Mouse (Mus musculus): ENCODE measurements around the gene Wnt10b.
"Not testable (repeated sequence)": the region's sequence is repeated elsewhere in the genome, so short reads cannot be mapped to it uniquely, and the experiment has no call there.

The Wnt10b gene

DNA sequence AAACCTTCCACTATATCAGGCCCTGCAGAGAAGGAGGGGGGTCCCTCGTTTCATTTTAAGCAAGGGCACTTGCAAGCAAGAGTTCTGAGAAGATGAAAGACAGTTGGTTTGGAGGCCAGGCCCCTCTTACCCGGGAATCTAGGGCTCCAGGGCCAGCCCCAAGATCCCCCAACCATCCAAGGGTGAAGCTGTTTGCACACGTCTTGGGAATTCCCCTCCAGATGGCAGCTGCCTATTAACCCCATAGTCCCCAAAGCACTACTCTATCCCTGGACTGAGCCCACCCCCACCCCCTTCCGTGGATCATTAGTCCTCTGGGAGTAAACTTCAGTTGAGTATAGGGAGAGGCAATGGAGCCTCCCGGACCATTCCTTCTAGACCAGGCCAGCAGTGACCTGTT lies 2.4 kb downstream of the Wnt10b start:
- no peak for DNase-seq (ENCODE audit: extremely low spot score, low read depth, low spot score)

DNA sequence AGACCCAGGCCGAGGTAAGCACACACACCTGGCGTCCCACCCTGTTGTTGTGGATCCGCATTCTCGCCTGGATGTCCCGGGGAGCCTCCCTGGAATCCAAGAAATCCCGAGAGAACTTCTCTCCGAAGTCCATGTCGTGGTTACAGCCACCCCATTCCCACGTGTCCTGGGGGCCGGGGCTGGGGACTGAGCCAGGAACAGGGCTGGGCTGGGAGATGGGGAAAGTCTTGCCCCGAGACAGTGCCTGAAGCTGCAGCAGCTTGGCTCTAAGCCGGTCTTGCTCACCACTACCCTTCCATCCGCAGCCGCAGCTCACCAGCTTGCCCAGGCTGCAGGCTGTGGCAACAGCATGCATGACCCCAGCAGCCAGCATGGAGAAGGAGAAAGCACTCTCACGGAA lies 3.9 kb downstream of the Wnt10b start:
- no peak for DNase-seq (ENCODE audit: extremely low spot score, low read depth, low spot score)

DNA sequence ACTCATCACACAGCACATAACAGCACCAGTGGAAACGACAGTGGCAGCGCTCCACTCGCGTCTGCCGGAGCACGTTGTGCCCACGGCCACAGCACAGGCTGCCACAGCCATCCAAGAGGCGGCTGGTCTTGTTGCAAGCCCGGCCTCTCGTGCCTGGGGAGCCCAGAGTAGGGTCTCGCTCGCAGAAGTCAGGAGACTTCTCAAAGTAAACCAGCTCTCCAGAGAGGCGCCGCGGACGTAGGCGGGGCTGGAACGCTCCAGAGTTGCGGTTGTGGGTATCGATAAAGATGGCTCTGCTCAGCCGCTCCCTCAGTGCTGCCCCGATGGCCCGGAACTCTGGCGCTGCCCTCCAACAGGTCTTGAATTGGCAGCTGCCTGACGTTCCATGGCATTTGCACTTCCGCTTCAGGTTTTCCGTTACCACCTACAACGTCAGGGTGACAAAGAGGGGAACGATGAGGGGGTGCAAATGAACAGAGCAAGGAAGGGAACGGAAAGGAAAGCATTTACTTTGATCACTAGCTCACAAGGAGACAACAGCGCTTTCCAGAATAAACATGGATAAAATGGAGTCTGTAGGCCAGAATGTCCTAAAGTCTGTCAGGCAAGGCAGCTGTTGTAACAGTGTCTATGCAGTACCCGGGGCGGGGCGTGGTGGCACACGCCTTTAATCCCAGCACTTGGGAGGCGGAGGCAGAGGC lies 5.3 kb downstream of the Wnt10b start:
- DNase-seq (ENCODE audit: extremely low spot score, low read depth, low spot score) = no peak

DNA sequence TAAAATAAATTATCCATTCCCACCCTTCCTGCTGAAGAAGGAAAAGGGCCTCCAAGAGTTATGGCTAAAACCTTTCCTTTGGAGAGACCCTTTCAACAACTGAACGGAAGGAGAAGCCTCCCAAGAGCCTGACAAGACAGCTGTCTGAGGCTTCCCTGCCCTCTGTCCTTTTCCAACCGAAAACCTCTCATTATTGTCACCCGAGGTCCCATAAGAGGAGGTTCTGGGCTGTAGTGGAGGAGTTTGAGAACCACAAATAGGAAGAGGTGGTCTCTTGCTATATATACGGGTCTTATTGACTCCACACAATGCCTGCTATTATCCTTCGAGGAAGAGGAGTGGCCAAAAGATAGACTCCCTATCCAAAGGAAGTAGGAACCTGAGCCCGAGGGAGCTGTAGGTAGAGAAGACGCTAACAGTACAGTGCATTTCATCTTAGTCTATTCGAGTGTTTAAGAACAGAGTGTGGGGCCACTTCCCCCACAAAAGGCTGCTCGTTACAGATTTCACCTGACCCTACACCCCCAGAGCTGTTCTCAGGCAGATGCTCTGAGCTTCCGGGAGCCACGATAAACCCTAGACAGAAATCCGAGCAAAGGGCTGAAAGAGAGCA lies 6.0 kb downstream of the Wnt10b start:
- DNase-seq (ENCODE audit: extremely low spot score, low read depth, low spot score) = no peak

DNA sequence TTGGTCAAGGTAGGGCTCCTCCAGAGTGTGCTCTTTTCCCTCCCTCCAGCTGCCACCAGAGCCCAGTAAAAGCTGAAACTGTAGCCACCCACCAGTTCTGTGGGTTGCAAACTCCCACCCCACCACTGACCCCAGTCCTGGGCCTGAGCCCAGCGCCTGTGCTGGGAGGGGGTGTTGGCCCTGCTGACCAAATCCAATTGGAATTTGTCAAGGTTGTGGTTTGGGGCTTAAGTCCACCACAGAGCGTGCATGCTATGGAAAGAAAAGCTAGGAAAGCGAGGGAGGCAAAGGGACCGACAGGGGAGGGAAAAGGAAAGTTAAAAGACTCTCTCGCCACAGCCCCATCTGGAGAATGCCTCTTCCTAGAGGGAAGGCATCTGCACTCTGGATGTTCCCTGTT lies 9.7 kb downstream of the Wnt10b start:
- no peak for DNase-seq (ENCODE audit: extremely low spot score, low read depth, low spot score)

DNA sequence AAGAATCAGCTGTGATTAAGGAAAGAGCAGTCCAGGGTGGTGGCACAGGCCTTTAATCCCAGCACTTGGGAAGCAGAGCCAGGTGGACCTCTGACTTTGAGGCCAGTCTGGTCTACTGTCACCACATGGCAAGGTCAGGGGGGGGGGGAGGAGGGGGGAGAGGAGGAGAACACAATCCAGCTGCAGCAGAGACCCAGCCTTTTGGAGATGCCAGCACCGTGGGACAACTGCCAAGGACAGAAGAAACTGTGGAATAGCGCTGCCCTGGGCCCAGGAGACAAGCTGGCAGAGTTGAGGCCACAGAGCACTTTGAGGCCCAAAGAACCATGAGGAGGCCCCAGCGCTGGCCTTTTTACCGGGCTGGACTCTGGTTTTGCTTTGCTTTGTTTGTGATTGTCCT lies 12.0 kb downstream of the Wnt10b start:
- no peak for DNase-seq (ENCODE audit: extremely low spot score, low read depth, low spot score)

DNA sequence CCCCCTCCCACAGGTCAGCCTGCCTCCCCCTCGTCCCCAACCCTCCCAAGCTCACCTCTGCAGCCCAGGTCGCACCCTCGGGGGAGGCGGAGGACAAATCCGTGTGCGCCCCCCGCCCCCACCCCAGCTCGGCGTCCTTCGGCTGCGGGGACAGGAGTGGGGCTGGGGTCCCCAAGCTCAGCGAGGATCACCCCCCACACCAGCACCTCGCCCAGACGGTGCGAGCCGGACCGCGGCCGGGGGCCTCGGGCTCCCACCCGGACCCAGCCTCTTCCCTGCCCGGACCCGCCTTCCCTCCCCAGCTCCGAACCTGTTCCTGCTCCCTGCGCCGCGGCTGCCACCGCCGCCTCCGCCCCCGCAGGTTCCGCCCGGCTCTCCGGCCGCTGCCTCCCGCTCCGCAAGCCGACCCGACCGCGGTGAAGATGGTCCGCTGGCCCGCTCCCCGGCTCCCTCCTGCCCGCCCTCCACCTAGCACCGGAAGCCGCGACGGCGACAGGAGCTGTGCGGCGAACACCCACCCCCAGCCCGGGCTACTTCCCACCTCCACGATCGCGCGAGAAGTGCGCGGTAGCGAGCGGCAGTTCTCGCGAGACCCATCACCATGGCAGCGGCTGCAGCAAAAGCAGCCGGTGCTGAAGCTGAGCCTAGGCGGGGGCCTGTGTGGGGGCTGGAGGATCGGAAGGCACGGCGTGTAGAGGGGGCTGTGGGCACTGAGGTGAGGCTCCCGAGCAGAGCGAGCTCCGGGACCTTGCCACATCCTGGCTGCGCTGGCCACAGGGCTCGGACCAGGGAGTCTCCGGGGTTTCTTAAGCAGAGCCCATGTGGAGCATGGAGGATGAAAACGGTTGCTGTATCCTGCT lies 15.1 kb downstream of the Wnt10b start, which contains the start of gene Arf3:
Gene Arf3 (minus strand): TSS at position 545 of the 860 bp plus-strand sequence.
- DNase-seq (ENCODE audit: extremely low spot score, low read depth, low spot score) = peak; percentile 82

DNA sequence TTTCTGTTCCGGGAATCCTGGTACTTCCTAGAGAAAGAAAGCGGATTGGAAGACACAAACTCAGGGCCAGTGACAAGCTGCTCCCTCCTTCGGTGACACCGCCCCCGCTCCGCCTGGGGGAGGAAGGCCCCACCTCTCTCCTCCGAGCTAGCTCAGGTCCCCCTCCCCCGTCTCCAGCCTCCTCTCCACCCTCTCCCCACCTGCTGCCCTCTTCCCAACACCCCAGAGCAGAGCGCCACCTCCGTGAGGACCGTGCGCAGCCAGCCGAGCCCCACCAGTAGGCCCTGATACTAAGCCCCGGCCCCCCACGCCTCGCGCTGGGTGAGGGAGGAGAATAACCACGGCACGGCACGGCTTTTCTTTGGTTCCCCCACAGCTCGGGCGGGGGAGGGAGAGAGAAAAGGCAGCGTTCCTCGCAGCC lies 15.7 kb downstream of the Wnt10b start:
- DNase-seq (ENCODE audit: extremely low spot score, low read depth, low spot score) = no peak

DNA sequence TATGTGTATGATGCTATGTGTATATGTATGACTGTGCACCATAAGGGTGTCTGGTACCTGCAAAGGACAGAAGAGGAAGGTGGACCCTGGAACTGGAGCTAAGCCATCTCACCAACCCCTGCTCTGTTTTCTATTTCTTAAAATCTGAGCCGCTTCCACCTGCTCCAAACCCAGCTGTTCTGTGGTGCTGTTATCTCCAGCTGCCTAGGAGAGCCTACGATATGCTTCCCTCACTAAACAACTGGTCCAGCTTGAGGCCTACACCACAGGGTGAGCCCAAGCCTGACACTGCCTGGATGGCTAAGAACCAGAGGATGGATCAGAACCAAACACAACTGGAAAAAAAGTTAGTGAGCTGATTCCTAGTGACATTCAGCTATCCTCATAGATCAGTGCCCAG lies 23.8 kb downstream of the Wnt10b start:
- no peak for DNase-seq (ENCODE audit: extremely low spot score, low read depth, low spot score)

DNA sequence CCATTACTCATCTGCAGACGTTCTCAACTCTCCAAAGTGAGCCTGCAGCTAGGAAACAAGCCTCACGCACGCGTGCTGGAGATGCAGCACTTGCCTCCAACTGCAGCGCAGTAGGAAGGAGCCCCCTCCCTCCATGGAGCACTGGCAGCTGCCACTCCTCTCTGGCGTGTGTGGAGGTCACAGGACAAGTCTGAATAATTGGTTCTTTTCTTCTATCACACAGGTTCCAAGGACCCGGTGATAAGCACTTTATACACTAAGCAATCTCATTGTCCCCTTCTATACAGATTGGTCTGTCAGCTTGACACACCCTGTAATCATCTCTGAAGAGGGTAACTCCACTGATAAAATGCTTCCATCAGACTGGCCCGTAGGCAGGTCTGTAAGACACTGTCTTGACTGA lies 24.9 kb downstream of the Wnt10b start:
- DNase-seq (ENCODE audit: extremely low spot score, low read depth, low spot score) = no peak

DNA sequence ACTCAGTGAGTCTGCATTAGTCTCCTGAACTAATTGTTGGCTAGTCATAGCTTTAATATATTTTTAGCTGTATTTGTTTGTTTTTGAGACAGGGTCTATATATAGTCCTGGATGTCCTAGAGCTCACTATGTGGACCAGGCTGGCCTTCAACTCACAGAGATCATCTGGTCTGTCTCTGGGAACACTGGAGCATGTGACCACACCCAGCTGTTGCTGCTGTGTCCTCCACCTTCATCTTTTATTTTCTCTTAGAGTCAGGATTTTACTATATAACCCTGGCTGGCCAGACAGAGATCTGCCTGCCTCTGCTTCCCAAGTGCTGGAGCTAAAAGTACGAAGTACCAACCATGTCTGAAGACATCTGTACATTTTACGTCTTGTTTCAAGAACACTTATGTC lies 28.9 kb downstream of the Wnt10b start:
- DNase-seq (ENCODE audit: extremely low spot score, low read depth, low spot score) = no peak

DNA sequence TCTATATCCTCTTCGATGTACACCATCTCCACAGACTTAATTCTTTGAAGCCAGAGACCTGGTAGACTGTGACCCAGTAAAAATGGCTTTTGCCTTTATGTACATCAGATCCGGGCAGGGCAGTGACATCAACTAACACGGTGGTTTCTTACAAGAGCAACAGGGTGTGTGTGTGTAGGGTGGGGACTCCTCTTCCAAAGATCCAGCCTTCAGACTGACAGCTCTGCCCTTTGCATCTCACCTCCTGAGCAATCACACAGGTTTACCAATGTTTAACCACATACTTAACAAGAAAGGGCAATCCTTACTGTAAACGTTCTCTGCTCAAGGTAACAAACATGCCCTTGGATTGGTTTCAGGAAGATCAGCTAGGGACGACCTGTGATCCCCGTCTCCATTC lies 30.7 kb downstream of the Wnt10b start:
- DNase-seq (ENCODE audit: extremely low spot score, low read depth, low spot score) = no peak

DNA sequence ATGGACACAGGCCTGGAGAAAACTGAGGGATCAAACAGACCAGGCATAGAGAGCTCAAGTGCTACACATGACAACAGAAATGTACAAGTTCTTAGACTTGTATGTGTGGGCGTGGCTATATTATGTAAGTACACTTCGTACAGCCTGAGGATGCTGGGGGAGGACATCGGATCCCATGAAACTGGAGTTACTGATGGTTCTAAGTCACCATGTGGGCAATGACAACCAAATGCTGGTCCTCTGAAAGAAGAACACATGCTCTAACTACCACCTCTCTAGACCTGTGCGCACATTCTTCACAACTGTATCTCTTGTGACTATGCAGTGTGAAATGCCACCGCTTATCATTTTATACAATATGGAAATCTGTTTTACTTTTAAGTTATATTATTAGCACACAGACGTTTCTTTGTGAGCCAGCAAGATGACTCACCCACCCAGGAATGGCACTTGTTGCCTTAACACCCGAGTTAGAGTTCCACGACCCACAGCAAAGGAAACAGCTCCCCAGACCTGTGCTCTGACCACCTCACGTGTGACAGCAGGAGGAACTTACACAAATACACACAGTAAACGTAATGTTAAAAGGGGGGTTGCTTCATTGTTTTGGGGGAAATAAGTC lies 31.5 kb downstream of the Wnt10b start:
- DNase-seq (ENCODE audit: extremely low spot score, low read depth, low spot score) = no peak

DNA sequence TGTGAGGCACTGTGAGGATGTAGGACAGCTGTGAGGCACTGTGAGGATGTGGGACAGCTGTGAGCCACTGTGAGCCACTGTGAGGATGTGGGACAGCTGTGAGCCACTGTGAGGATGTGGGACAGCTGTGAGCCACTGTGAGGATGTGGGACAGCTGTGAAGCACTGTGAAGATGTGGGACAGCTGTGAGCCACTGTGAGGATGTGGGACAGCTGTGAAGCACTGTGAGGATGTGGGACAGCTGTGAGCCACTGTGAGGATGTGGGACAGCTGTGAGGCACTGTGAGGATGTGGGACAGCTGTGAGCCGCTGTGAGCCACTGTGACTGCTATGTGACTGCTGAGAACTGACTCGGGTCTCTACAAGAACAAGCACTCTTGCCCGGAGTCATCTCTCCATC lies 34.1 kb downstream of the Wnt10b start:
- not testable (repeated sequence) for DNase-seq (ENCODE audit: extremely low spot score, low read depth, low spot score)

DNA sequence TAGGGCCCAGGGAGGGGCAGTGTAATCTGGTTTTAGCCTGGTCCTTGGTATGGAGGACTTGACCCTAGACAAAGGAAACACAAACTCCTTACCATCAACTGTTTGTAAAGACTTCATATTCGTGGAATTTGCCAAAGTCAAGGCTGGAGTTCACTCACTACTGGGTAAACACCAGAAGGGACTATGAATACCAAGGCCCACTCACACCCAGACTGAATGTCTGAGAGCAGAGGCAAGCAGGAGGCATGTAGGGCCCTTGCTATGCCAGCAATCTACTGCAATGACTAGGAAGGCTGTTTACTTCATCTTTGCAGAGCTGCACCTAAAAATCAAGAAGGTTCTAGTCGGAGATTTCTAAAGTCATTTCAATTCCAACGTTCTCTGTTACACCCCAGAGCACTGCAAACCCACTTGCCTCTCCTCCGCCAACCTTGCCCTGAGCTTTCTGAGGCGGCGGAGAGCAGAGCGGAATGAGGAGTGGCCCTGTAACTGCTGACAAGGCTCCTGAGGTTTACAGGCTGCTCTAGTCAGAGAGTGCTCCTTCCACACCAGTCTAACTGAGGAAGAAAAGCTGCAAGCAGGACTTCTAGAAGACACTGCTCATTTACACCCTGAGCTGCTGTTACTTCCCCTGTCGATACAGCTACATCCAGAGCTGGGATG lies 35.1 kb downstream of the Wnt10b start:
- no peak for DNase-seq (ENCODE audit: extremely low spot score, low read depth, low spot score)

DNA sequence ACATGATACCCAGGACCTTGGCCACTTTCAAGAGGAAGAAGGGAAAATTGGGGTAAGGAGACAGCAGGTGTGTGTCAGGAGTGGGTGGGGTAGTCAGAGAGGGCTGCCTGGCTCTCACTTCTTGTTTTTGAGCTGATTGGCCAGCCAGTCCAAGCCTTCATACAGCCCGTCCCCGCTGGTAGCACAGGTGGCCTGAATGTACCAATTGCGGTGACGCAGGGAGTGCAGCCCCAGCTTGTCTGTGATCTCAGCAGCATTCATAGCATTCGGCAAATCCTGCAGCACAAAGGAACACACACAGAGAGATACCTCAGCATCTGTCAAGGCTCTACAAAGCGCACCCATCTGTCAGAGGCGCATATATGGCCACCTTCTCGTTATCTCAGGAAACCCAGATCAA lies 37.7 kb downstream of the Wnt10b start:
- DNase-seq (ENCODE audit: extremely low spot score, low read depth, low spot score) = no peak

DNA sequence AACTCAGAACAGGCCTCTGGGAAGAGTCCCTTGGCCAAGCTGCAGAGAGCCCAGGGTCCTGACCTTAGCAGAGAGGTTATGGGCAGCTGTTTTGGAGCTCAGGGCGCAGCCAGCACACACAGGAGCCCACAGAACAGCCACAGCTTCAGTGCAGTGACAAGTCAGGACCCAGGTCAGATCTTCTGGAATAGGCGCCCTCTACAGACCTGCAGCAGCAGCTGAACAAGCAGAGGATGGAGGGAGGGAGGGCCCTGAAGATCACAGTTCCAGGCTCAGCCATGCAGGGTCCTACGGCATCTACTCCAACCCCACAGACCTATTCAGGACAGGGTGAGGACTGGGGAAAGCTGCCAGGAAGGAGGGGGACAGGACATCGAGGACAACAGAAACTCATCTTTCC lies 39.2 kb downstream of the Wnt10b start:
- no peak for DNase-seq (ENCODE audit: extremely low spot score, low read depth, low spot score)

DNA sequence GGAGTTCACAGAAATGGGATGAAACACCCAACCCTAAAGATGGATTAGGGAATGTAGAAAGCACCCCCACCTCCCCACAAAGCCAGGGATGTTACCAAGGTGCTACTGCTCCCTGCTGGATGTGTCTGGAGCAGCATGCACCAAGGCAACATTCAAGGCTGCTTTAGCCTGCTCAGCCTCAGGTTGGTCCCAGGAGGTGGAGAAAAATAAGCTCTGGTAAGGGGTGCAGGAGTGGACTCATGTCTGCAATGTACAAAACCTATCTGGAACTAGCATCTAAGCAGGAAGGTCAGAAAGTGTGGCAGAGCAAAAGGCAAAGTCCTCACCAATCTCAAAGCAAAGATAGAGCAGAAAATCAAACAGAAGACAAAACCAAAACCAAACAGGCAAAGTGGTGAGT lies 40.1 kb downstream of the Wnt10b start:
- no peak for DNase-seq (ENCODE audit: extremely low spot score, low read depth, low spot score)

DNA sequence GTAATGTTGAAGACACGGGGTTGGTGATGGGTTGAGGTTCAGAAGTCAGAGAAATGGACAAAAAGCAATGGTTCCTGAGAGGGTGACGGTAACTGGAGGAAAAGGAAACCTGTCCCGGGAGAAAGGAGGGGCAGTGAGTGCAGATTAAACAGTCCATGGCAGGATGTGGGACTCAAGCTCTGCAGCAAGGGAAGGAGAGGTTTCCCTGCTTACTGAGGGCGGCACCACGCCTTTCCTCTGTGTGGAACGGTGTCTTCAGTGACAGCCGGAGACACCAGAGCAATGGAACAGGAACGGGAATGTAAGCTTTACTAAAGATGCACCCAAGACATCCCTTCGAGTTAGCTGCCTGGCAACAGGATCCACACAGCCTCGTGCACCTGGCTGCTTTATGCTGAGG lies 41.4 kb downstream of the Wnt10b start:
- DNase-seq (ENCODE audit: extremely low spot score, low read depth, low spot score) = no peak

DNA sequence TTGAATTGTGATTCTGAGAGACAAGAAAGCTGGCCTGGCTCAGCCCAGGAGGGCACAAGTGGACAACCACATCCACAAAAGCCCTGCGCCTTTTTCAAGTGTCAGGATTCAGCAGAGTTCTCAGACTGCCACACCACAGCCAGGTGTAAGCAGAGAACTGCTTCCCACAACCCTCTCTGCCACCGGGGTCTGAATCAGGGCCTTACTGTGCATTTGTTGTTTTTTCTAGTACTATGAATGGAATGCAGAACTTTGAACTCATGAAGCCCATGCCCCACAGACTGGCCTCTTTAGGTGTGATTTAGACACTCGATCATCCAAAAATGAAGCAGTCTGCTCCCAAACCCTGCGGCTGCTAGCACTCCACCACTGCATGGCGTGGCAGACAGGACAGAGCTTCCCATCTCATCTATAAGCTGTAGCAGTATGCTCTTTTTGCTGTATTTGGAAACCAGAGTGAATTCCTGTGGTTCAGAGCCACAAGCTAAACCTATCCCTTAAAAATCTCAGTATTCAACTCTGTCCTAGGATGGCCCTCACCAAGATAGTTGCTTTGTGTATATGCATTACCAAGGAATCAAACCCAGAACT lies 43.9 kb downstream of the Wnt10b start:
- DNase-seq (ENCODE audit: extremely low spot score, low read depth, low spot score) = no peak

DNA sequence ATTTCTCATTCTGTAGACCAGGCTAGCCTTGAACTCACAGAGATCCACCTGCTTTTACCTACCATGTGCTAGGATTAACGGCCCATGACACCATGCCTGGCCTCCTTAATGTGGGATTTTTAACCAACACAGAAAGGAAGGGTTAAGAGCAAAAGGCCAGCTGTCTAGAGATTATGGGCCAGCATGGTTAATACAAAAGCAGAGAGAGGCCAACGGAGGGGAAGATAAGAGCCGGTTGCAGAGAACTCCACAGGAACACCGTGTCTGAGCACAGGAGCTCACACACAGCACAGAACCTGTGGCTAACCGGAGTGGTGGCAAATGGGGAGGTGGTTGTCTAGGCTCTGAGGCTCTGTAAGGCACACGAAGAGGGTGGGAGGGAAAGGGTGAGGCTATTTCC lies 44.6 kb downstream of the Wnt10b start:
- DNase-seq (ENCODE audit: extremely low spot score, low read depth, low spot score) = no peak
